Mouse (Mus musculus) adrenal gland, postnatal 10 days (tissue): ENCODE measurements around the gene Serpina3m. TPM values are rescaled to one million over a fixed set of nuclear protein-coding genes. Genes with fewer than 3 reads are reported as not detected.
A peak's percentile ranks its signal among the peaks of the same experiment; 100 is the strongest.
"Not testable (repeated sequence)": the region's sequence is repeated elsewhere in the genome, so short reads cannot be mapped to it uniquely, and the experiment has no call there.

Experiments used
- DNase-seq: peaks from one replicate; pipeline ENCODE4 v3.0.0; 2021; ENCODE audit warnings: mixed read lengths
- long read RNA-seq, 2 experiments: library from polyadenylated mRNA; stranded (forward); transcript quantifications; one replicate each; pipeline ENCODE4 v2.0.0; 2021
- total RNA-seq, 2 experiments: library from RNA; stranded (reverse); gene quantifications; 2 replicates each; pipeline ENCODE4 v1.2.3; 2021

Serpina3m gene
- 100 to 1,000 TPM in 1 of 2 experiments, 10 to 100 TPM in 1; 40.0 to 128 TPM for total RNA-seq
- long read RNA-seq, experiment 1, transcript Serpina3m-202 (5 exons, 1,659 nt): major isoform, 143 of 183 reads
- long read RNA-seq, experiment 1, partial matches to known transcripts: 15 of 183 reads
- long read RNA-seq, experiment 1, other reads (novel, unspliced or antisense): 25 of 183 reads
- long read RNA-seq, experiment 2, partial matches to known transcripts: 0 of 4 reads
- long read RNA-seq, experiment 2, other reads (novel, unspliced or antisense): 1 of 4 reads

- not testable (repeated sequence) for DNase-seq
These were observed at the start of gene Serpina3m, which contains the start of gene Serpina3k for GRCm38 (mm10) chr12:104338226-104338625. TSS of gene Serpina3m (plus strand) at chr12:104338486. TSS of gene Serpina3k (plus strand) at chr12:104338486.

DNA sequence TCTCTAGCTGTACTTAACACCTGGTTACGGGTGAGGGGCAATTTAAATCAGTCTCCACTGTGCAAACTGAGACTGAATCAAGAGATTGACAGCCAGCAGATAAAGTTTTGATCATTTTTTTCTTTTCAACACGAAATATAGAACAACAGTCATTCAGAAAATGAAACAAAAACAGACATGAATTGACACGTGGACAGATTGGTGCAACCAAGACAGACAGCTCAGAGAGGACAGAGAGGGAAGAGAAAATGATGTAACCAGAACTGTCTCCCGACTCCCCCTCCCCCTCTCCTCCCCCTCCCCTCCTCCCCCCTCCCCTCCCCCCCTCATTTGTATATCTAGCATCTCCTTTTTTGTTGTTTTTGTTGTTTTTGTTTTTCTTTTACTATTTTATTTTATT is 48.4 kb upstream of the Serpina3m start:
- DNase-seq: no peak

- DNase-seq: no peak
These were observed 44.3 kb upstream of the Serpina3m start for GRCm38 (mm10) chr12:104293963-104294362.

DNA sequence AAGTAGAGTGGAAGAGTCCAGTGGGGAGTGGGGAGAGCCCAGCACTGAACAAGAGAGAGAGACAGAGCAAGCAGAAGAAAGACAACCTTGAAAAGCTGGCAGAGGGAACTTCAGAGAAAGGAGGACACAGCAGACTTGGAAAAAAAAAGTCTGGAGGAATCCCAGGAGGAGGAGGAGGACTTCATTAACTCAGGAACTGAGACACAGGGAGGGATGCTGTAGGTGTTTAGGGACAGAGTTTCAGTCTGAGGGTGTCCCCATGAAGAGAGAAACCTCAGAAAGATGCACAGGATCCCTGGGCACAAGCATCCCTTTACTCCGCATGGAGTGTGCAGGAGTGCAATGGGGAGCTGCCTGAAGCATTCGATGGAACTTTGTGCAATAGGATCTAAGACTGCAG is 40.2 kb upstream of the Serpina3m start:
- no peak for DNase-seq

GRCm38 (mm10) chr12:104305991-104306390 is 32.3 kb upstream of the Serpina3m start:
- no peak for DNase-seq

DNA sequence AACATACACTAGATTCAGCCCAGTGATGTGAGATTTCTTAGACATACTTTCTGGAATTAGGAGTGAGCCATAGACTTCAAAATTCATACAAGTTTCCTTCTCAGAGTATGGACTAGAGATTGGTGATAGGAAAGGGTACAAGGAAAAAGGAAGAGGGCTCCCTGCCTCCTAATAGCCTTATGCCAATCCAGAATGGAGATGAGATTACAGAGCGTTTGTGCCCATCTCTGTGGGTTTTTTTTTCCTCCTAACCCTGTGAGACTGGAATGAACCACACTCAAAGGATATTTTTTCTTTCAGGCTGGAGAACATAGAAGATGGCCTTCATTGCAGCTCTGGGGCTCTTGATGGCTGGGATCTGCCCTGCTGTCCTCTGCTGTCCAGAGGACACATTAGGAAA is 24.0 kb upstream of the Serpina3m start, which contains the start of gene Serpina3j:
TSS of gene Serpina3j (plus strand) at position 301 of the 400 bp plus-strand sequence.
- no peak for DNase-seq

- no peak for DNase-seq
These were observed 15.8 kb upstream of the Serpina3m start for GRCm38 (mm10) chr12:104322454-104322853.

- DNase-seq: no peak
These were observed 6.6 kb upstream of the Serpina3m start for GRCm38 (mm10) chr12:104331701-104332100.

DNA sequence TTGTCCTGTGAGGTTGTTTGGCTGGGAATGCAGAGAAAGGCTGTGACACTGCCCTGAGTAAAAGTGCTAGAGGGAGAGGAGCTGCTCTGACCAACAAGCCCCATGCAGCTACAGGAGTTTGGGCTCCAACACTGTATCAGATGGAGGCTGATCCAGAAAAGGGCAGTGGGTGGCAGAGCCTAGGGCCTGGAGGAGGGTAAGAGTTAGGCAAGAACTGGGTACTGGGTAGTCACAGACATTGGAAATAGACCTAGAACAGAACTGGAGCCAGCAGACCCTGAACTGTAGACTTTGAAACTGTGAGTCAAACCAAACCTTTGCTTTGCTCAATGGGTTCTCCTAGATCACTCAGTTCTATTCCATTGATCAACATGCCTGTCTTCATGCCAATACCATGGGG is 1.4 kb upstream of the Serpina3m start:
- DNase-seq: not testable (repeated sequence)

DNA sequence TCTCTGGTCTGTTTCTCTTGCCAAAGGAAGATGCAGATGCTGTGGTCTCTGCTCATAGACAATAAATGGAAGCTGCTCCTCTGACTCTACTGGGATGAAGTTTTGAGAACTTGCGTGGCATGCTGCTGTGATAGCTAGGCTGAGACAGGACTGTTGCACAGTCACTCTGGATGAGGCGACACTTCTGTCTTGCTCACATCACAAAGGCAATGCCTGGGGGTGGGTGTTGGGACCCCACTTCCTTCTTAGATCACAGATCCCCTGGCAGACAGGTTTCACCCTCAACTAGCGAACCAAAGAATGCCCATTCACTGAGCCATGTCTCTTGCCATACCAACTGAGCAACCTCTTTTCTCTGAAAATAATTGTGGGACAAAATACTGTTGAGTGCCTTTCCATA is 419 bp downstream of the Serpina3m start:
- no peak for DNase-seq

DNA sequence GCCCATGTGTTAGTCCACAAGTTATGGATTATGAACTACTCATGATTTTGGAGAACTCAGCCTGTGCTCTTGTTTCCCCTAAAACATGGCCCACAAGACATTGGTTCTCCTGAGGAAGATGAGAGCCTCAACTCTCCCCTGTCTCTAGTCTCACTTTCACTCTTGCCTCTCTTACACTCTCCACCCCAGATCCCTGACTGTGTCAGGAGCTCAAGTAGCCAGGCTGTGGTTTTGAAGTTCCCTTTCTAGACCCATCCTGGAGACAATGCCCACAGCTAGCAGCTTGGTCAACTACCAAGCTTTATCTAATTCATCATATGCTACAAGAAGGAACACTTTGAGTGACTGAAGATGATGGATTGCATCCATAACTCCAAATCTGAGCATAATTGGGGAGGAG is 4.2 kb downstream of the Serpina3m start:
- DNase-seq: not testable (repeated sequence)

- no peak for DNase-seq
These were observed 6.9 kb downstream of the Serpina3m start for GRCm38 (mm10) chr12:104345181-104345580.

- DNase-seq: no peak
These were observed 7.4 kb downstream of the Serpina3m start for GRCm38 (mm10) chr12:104345707-104346106.

GRCm38 (mm10) chr12:104347091-104347490 is 8.8 kb downstream of the Serpina3m start:
- no peak for DNase-seq

- peak; percentile 70 for DNase-seq
These were observed 13.5 kb downstream of the Serpina3m start for GRCm38 (mm10) chr12:104351812-104352211.

DNA sequence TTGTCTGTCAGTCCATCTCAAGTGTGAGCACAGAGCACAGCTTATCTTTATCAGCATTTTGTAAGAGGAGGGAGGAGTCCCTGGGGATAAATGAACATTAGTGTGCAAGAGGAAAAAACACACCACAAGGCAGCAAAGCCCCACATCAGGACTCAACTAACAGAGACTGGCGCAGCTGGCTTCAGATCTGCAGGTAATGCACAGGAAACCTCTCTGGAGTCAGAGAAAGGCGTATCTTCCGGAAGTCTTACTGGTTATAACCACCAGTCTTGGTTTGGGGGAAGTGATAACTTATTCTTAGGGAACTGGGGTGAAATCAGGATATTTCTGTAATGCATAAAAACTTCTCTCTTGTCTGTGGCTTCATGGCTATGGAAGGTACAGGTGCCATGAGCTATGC is 17.7 kb downstream of the Serpina3m start:
- DNase-seq: no peak

DNA sequence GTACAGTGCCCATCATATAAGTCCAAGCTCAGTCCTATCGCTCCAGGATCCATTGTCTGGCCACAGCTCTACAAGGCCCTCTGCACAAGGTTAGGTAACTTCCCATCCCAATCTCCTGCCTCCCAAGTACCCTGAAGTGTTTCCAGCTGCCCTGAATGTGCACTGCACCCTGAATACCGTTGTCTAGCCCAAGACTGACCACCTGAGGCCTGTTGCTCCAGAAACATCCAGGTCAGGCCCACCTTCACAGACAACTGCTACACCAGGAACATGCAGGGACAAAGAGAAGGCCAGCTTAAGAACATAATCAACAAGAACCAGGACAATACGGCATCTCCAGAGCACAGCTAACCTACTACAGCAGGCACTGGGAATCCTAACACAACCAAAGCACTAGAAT is 31.7 kb downstream of the Serpina3m start:
- no peak for DNase-seq

DNA sequence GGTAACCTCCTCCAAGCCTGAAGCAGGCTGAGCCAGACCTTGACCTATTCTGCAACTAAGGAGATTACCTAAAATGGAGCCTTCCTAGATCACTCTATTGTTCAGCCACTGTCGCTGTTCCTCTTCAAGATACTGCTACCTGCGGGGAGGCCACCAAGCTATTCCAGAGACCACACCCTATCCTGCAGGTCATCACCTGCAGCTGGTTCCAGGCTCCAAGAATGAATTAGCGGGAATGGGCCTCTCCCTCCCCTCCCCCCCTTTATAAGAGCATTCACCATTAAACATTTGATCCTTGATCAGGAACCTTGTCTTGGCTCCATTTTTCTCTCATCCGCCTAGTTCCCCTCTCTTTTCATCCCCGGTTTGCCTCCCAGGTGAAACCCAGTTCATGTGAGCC is 38.9 kb downstream of the Serpina3m start:
- not testable (repeated sequence) for DNase-seq

GRCm38 (mm10) chr12:104378351-104378750 is 40.1 kb downstream of the Serpina3m start:
- not testable (repeated sequence) for DNase-seq

- not testable (repeated sequence) for DNase-seq
These were observed 40.5 kb downstream of the Serpina3m start for GRCm38 (mm10) chr12:104378815-104379214.

DNA sequence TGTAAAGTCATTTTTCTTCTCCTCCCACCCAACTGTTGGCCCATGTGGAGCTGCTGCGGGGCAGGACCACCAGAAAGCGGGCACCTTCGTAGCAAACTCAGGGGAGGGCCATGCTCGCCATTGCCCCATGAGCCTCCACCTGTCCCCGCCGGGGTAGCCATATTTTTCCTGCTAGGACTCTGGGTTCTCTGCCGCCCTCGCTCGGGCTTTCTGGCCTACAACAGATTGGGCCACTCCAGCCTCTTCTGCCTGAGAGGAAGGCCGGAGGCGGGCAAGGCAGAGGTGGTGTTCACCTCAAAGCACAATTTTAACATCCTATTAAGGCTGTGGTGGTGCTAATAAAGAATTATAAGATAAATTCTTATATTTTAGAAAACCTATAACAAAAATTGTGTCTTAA is 41.6 kb downstream of the Serpina3m start:
- no peak for DNase-seq

DNA sequence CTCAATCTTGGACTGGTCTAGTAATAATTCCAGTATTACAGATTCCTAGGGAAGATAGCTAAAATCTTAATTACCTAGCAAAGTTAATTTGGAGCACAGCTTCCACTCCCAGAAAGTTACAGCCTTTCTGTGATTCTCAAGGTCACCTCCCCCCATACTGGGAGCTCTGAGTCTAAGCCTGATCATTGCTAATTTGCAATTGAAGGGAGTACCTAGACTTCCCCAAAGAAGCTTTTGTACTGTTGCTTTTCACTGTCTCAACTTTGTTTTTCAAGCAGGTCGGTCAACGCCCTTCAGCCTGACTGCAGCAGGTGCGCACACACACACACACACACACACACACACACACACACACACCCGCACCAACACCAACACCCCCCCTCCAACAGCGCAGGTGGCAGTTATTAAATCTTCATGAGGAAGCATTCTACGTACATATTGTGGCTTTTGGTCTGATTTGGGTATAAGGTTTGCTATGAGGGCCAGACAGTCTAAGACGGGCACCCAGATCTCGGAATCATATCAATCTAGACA is 42.9 kb downstream of the Serpina3m start:
- not testable (repeated sequence) for DNase-seq

- not testable (repeated sequence) for DNase-seq
These were observed 47.7 kb downstream of the Serpina3m start for GRCm38 (mm10) chr12:104385987-104386386.

GRCm38 (mm10) chr12:104386878-104387277 is 48.6 kb downstream of the Serpina3m start:
- not testable (repeated sequence) for DNase-seq
